Mouse (Mus musculus): ENCODE results near the gene Cpne4. TPM values are rescaled to one million over a fixed set of nuclear protein-coding genes. Genes with fewer than 3 reads are reported as not detected.

The Cpne4 gene
- total and polyA plus RNA-seq, 3 experiments: not detected

- no peak overlapping the region for H3K9ac ChIP-seq (ENCODE audit: control insufficient read depth, low read depth, low read length, poor library complexity, severe bottlenecking)
- no peak for DNase-seq (ENCODE audit: low read depth, low spot score)
- H3K27ac ChIP-seq (ENCODE audit: control insufficient read depth, low read depth, low read length): no peak overlapping the region
- H3K27me3 ChIP-seq (ENCODE audit: control insufficient read depth in 1 of 2, insufficient read depth in 2 of 2, low read length in 2 of 2): no peaks in the 10 kb centered on the region
- no peaks in the 10 kb centered on the region for H3K9me3 ChIP-seq (replicated peaks; ENCODE audit: insufficient read depth, low read length)
- H3K4me3 ChIP-seq (ENCODE audit: control insufficient read depth in 1 of 2, insufficient read depth in 1 of 2, low read depth in 2 of 2, low read length in 2 of 2): no peak overlapping the region
- H3K79me2 ChIP-seq (ENCODE audit: control insufficient read depth, insufficient read depth, low read length, poor library complexity): no peaks in the 10 kb centered on the region
- no peaks in the 10 kb centered on the region for H3K36me3 ChIP-seq (ENCODE audit: control insufficient read depth in 1 of 2, insufficient read depth in 2 of 2, low read length in 2 of 2)
- TF ChIP-seq GABPA (IDR thresholded peaks at IDR 0.05; ENCODE audit: low read depth, low read length) (no peak), BHLHE40 (IDR thresholded peaks at IDR 0.05; ENCODE audit: borderline replicate concordance, low read depth, low read length) (no peak), USF1 (IDR thresholded peaks at IDR 0.05; ENCODE audit: low read depth, low read length) (no peak), MAX (IDR thresholded peaks at IDR 0.05; ENCODE audit: low read length) (no peak), TAL1 (IDR thresholded peaks at IDR 0.05; ENCODE audit: low read length) (no peak), MYC (IDR thresholded peaks at IDR 0.05; ENCODE audit: low read depth, low read length) (no peak), RCOR1 (IDR thresholded peaks at IDR 0.05; ENCODE audit: low read depth, low read length) (no peak), ZKSCAN1 (IDR thresholded peaks at IDR 0.05; ENCODE audit: low read depth, low read length) (no peak), MAFK (IDR thresholded peaks at IDR 0.05; ENCODE audit: borderline replicate concordance, low read depth, low read length) (no peak), TCF12 (IDR thresholded peaks at IDR 0.05; ENCODE audit: low read depth, low read length) (no peak), KAT2A (conservative IDR thresholded peaks at IDR 0.05; ENCODE audit: low read depth, low read length) (no peak)
- no peaks in the 10 kb centered on the region for H3K4me1 ChIP-seq (ENCODE audit: control insufficient read depth in 1 of 2, insufficient read depth in 2 of 2, low read length in 2 of 2)
These were observed 230.7 kb downstream of the Cpne4 start for GRCm38 (mm10) chr9:104777780-104778179.

GRCm38 (mm10) chr9:104796601-104797000, 249.5 kb downstream of the Cpne4 start:
- no peak for DNase-seq (ENCODE audit: low read depth, low spot score)
- Histone ChIP-seq H3K27ac (ENCODE audit: control insufficient read depth, low read depth, low read length) (no peak overlapping the region), H3K4me3 (ENCODE audit: control insufficient read depth in 1 of 2, insufficient read depth in 1 of 2, low read depth in 2 of 2, low read length in 2 of 2) (no peak overlapping the region), H3K79me2 (ENCODE audit: control insufficient read depth, insufficient read depth, low read length, poor library complexity) (no peaks in the 10 kb centered on the region), H3K36me3 (ENCODE audit: control insufficient read depth in 1 of 2, insufficient read depth in 2 of 2, low read length in 2 of 2) (no peaks in the 10 kb centered on the region), H3K9me3 (replicated peaks; ENCODE audit: insufficient read depth, low read length) (no peaks in the 10 kb centered on the region), H3K9ac (ENCODE audit: control insufficient read depth, low read depth, low read length, poor library complexity, severe bottlenecking) (no peak overlapping the region), H3K4me1 (ENCODE audit: control insufficient read depth in 1 of 2, insufficient read depth in 2 of 2, low read length in 2 of 2) (no peaks in the 10 kb centered on the region), H3K27me3 (ENCODE audit: control insufficient read depth in 1 of 2, insufficient read depth in 2 of 2, low read length in 2 of 2) (no peaks in the 10 kb centered on the region)
- TF ChIP-seq USF2 (IDR thresholded peaks at IDR 0.05; ENCODE audit: borderline replicate concordance in 1 of 2, insufficient read depth in 1 of 2, low read depth in 1 of 2, low read length in 2 of 2) (no peak), USF1 (IDR thresholded peaks at IDR 0.05; ENCODE audit: low read depth, low read length) (no peak), UBTF (IDR thresholded peaks at IDR 0.05; ENCODE audit: borderline replicate concordance, insufficient read depth, low read depth, low read length) (no peak), ZC3H11A (IDR thresholded peaks at IDR 0.05; ENCODE audit: low read depth, low read length) (no peak), POLR2AphosphoS5 (IDR thresholded peaks at IDR 0.05; ENCODE audit: borderline replicate concordance, low read depth, low read length) (no peak), TAL1 (IDR thresholded peaks at IDR 0.05; ENCODE audit: low read length) (no peak), GABPA (IDR thresholded peaks at IDR 0.05; ENCODE audit: low read depth, low read length) (no peak), CHD1 (IDR thresholded peaks at IDR 0.05; ENCODE audit: low read depth, low read length) (no peak), HCFC1 (IDR thresholded peaks at IDR 0.05; ENCODE audit: low read depth, low read length) (no peak), MEF2A (IDR thresholded peaks at IDR 0.05; ENCODE audit: extremely low read depth, insufficient replicate concordance, low read depth, low read length, poor library complexity, severe bottlenecking) (no peak), TBP (IDR thresholded peaks at IDR 0.05; ENCODE audit: low read depth, low read length) (no peak)

All from MEL (cell line).